ENCODE assay signal across 8 mouse cellular contexts in genomic region chr5:4191671-4192480, GRCm38 (mm10). TPM values are rescaled to one million over a fixed set of nuclear protein-coding genes. Genes with fewer than 3 reads are reported as not detected.
DNase-seq lines count a peak whose midpoint lies in the region; ATAC-seq and TF ChIP-seq lines count a peak whose summit lies in the region.
"Not testable (repeated sequence)": the region's sequence is repeated elsewhere in the genome, so short reads cannot be mapped to it uniquely, and the experiment has no call there.

TSS of gene Mterf1b (plus strand) at chr5:4192367.

- peak within 1 kb of the TSS; percentile 56 for H3K9ac ChIP-seq in forebrain, embryonic 13.5 days
- peak within 1 kb of the TSS; percentile 54; the same call in 1 of the 2 replicates for H3K9ac ChIP-seq in kidney, embryonic 16.5 days (replicated peaks; ENCODE audit: low read length)
- H3K9ac ChIP-seq in lung, embryonic 14.5 days: peak within 1 kb of the TSS; percentile 54

- 57% methylated on average over 12 of the region's 37 CpGs for WGBS in forebrain, embryonic 13.5 days
- WGBS in hindbrain, embryonic 10.5 days: 59% methylated on average over 12 of the region's 37 CpGs
- 63% methylated on average over 11 of the region's 37 CpGs for WGBS in kidney, embryonic 16.5 days
- WGBS in lung, embryonic 14.5 days: 62% methylated on average over 11 of the region's 37 CpGs

- H3K27ac ChIP-seq in forebrain, embryonic 13.5 days; kidney, embryonic 16.5 days (ENCODE audit: low read length); lung, embryonic 14.5 days (ENCODE audit: low read depth): not testable (repeated sequence)
- H3K27ac ChIP-seq in hindbrain, embryonic 10.5 days: peak within 1 kb of the TSS; percentile 66

- ATAC-seq in forebrain, embryonic 13.5 days: peak; percentile 99
- peak; percentile 98 for ATAC-seq in kidney, embryonic 16.5 days (ENCODE audit: low FRiP score, low TSS enrichment)
- ATAC-seq in lung, embryonic 14.5 days (ENCODE audit: insufficient read depth): peak; percentile 99

- peak; percentile 17 for DNase-seq in NIH3T3 (ENCODE audit: low read depth)
- peak; percentile 20 to 24 for DNase-seq in cerebellum, postnatal 10 days
- DNase-seq in hindbrain, embryonic 10.5 days (ENCODE audit: low spot score): peak; percentile 9
- peak; percentile 32 for DNase-seq in lung, embryonic 14.5 days
- DNase-seq in naive thymus-derived CD4-positive, alpha-beta T cell, adult 2 months (ENCODE audit: low read depth): peak; percentile 60
- peak; percentile 29 for DNase-seq in thymus, postnatal 0 days (ENCODE audit: low spot score)

- not testable (repeated sequence) for H3K27me3 ChIP-seq in forebrain, embryonic 13.5 days; hindbrain, embryonic 10.5 days (ENCODE audit: insufficient read depth, poor library complexity, severe bottlenecking); kidney, embryonic 16.5 days (ENCODE audit: insufficient read depth, low read length); lung, embryonic 14.5 days (ENCODE audit: insufficient read depth, low read length)

- peak; percentile 41 for TF ChIP-seq CTCF in lung, embryonic 14.5 days (IDR thresholded peaks at IDR 0.05; ENCODE audit: low read depth)

- not testable (repeated sequence) for H3K36me3 ChIP-seq in forebrain, embryonic 13.5 days (ENCODE audit: poor library complexity, severe bottlenecking); hindbrain, embryonic 10.5 days; kidney, embryonic 16.5 days (ENCODE audit: insufficient read depth, low read length); lung, embryonic 14.5 days (ENCODE audit: insufficient read depth)

- not testable (repeated sequence) for H3K4me1 ChIP-seq in forebrain, embryonic 13.5 days; hindbrain, embryonic 10.5 days (replicated peaks); kidney, embryonic 16.5 days (ENCODE audit: insufficient read depth, low read length); lung, embryonic 14.5 days (ENCODE audit: insufficient read depth)

- peak within 1 kb of the TSS; percentile 46 for H3K4me3 ChIP-seq in forebrain, embryonic 13.5 days
- H3K4me3 ChIP-seq in hindbrain, embryonic 10.5 days: peak within 1 kb of the TSS; percentile 53
- H3K4me3 ChIP-seq in kidney, embryonic 16.5 days (ENCODE audit: low read length): peak within 1 kb of the TSS; percentile 53
- peak within 1 kb of the TSS; percentile 45 for H3K4me3 ChIP-seq in lung, embryonic 14.5 days (ENCODE audit: low read depth, low read length)

- not testable (repeated sequence) for H3K9me3 ChIP-seq in forebrain, embryonic 13.5 days (replicated peaks); hindbrain, embryonic 10.5 days; kidney, embryonic 16.5 days (ENCODE audit: low read length); lung, embryonic 14.5 days (ENCODE audit: low read depth, low read length)

- peak within 1 kb of the TSS; percentile 72 for H3K4me2 ChIP-seq in forebrain, embryonic 13.5 days
- peak within 1 kb of the TSS; percentile 87 for H3K4me2 ChIP-seq in kidney, embryonic 16.5 days (replicated peaks; ENCODE audit: low read depth, low read length)
- H3K4me2 ChIP-seq in lung, embryonic 14.5 days: peak within 1 kb of the TSS; percentile 87

RNA-seq across cellular contexts. Expression of gene Mterf1b, which starts in this region (rescaled TPM):
- polyA plus RNA-seq in forebrain, embryonic 13.5 days (2015; fragmentation: Nextera tagmentation; extraction: Ambion mirVana): 3.6 and 5.3 TPM in 2 replicates
- 1.8 and 3.3 TPM in 2 replicates for polyA plus RNA-seq in hindbrain, embryonic 10.5 days (2016; fragmentation: Nextera tagmentation; extraction: Ambion mirVana)
- polyA plus RNA-seq in kidney, embryonic 16.5 days (2015; fragmentation: Nextera tagmentation; extraction: Ambion mirVana): 3.1 and 4.4 TPM in 2 replicates
- 2.1 and 3.0 TPM in 2 replicates for polyA plus RNA-seq in lung, embryonic 14.5 days (2014; fragmentation: Nextera tagmentation; extraction: Ambion mirVana)
- polyA plus RNA-seq in thymus, postnatal 0 days (2015; fragmentation: Nextera tagmentation; extraction: Ambion mirVana): 4.9 and 5.6 TPM in 2 replicates

Comparison
In these comparisons a context has a peak if more than half of its experiments do, and no peak if none do; other contexts are left out.
1. DNase-seq: peak in every context shown above with its lines; median percentile 60 in naive thymus-derived CD4-positive, alpha-beta T cell, adult 2 months; 32 in lung, embryonic 14.5 days; 29 in thymus, postnatal 0 days; 22 in cerebellum, postnatal 10 days; 17 in NIH3T3; 9 in hindbrain, embryonic 10.5 days.